Mouse (Mus musculus) c-Kit-negative CD71-positive TER-119-positive erythroid progenitor cells, embryonic 14.5 days (primary cell): ENCODE measurements around the gene Aldh1a3.

Source experiments
- DNase-seq: peaks from one replicate; pipeline ENCODE4 v3.0.0-alpha.2; 2013; ENCODE audit warnings: low read depth, low spot score

Gene Aldh1a3

GRCm38 (mm10) chr7:66427437-66428161, at the start of gene Aldh1a3:
TSS of gene Aldh1a3 (minus strand) at chr7:66427517.
- no peak for DNase-seq

GRCm38 (mm10) chr7:66476289-66476688, 49.0 kb upstream of the Aldh1a3 start:
- DNase-seq = no peak

GRCm38 (mm10) chr7:66471641-66472216, 44.4 kb upstream of the Aldh1a3 start:
- no peak for DNase-seq

GRCm38 (mm10) chr7:66466641-66467040, 39.3 kb upstream of the Aldh1a3 start:
- no peak for DNase-seq

- no peak for DNase-seq
Observed at GRCm38 (mm10) chr7:66465241-66465640, 37.9 kb upstream of the Aldh1a3 start.

- DNase-seq = no peak
Observed at GRCm38 (mm10) chr7:66463081-66463480, 35.8 kb upstream of the Aldh1a3 start.

- DNase-seq = no peak
Observed at GRCm38 (mm10) chr7:66451622-66452295, 24.4 kb upstream of the Aldh1a3 start.

GRCm38 (mm10) chr7:66449971-66450752, 22.8 kb upstream of the Aldh1a3 start:
- no peak for DNase-seq

- no peak for DNase-seq
Observed at GRCm38 (mm10) chr7:66448786-66449540, 21.6 kb upstream of the Aldh1a3 start.

GRCm38 (mm10) chr7:66448304-66448703, 21.0 kb upstream of the Aldh1a3 start:
- no peak for DNase-seq

- no peak for DNase-seq
Observed at GRCm38 (mm10) chr7:66446860-66447259, 19.5 kb upstream of the Aldh1a3 start.

GRCm38 (mm10) chr7:66445117-66445905, 18.0 kb upstream of the Aldh1a3 start:
- no peak for DNase-seq

GRCm38 (mm10) chr7:66444706-66445105, 17.4 kb upstream of the Aldh1a3 start:
- DNase-seq = no peak

- DNase-seq = no peak
Observed at GRCm38 (mm10) chr7:66442501-66443369, 15.4 kb upstream of the Aldh1a3 start.

GRCm38 (mm10) chr7:66438787-66439669, 11.7 kb upstream of the Aldh1a3 start:
- DNase-seq = no peak

- no peak for DNase-seq
Observed at GRCm38 (mm10) chr7:66434453-66434935, 7.2 kb upstream of the Aldh1a3 start.

GRCm38 (mm10) chr7:66427053-66427436, 272 bp downstream of the Aldh1a3 start:
- DNase-seq = no peak

- DNase-seq = no peak
Observed at GRCm38 (mm10) chr7:66421903-66422302, 5.4 kb downstream of the Aldh1a3 start.
